Mouse (Mus musculus) liver, embryonic 16.5 days (tissue): ENCODE results near the gene Hsd17b12. TPM values are rescaled to one million over a fixed set of nuclear protein-coding genes. Genes with fewer than 3 reads are reported as not detected.

Source experiments
- ATAC-seq: fragments of 200-750 bp; cut with Nextera tagmentation; 2 replicates; pipeline ENCODE4 v1.8.0; 2017; ENCODE audit warnings: low read depth, mild to moderate bottlenecking, moderate number of reproducible peaks, moderate library complexity
- H3K27ac ChIP-seq: fragments of 300-500 bp; sonication (generic); 2 replicates; pipeline ENCODE4 v1.5.1; 2014; ENCODE audit warnings: mild to moderate bottlenecking, low read length
- H3K27me3 ChIP-seq: fragments of 300-500 bp; sonication (generic); 2 replicates; pipeline ENCODE4 v1.6.1; 2014; ENCODE audit warnings: low read depth, low read length, mixed read lengths; ENCODE audit not compliant: control insufficient read depth, insufficient read depth
- H3K36me3 ChIP-seq: fragments of 300-500 bp; sonication (generic); 2 replicates; pipeline ENCODE4 v1.6.1; 2014; ENCODE audit warnings: mild to moderate bottlenecking; ENCODE audit not compliant: control insufficient read depth, insufficient read depth
- H3K4me1 ChIP-seq: fragments of 300-500 bp; sonication (generic); 2 replicates; pipeline ENCODE4 v1.6.1; 2014; ENCODE audit warnings: low read depth, low read length, mixed read lengths; ENCODE audit not compliant: control insufficient read depth
- H3K4me2 ChIP-seq: fragments of 300-500 bp; sonication (generic); 2 replicates; pipeline ENCODE4 v1.6.1; 2014; ENCODE audit warnings: low read depth, low read length, mixed read lengths
- H3K4me3 ChIP-seq: fragments of 300-500 bp; sonication (generic); 2 replicates; pipeline ENCODE4 v1.5.1; 2014; ENCODE audit warnings: low read depth, mild to moderate bottlenecking, low read length
- H3K9ac ChIP-seq: fragments of 300-500 bp; sonication (generic); 2 replicates; pipeline ENCODE4 v1.6.1; 2014; ENCODE audit warnings: low read depth, low read length
- H3K9me3 ChIP-seq: fragments of 300-500 bp; sonication (generic); replicated peaks from 2 replicates; pipeline ENCODE4 v1.6.1; 2016; ENCODE audit warnings: low read length; ENCODE audit not compliant: control insufficient read depth
- WGBS: fragments of 180-500 bp; shearing (Covaris S2); extraction: QIAGEN DNeasy Blood & Tissue Kit; methylation state at CpG from one replicate; pipeline ENCODE4 v1.1.7; 2014; ENCODE audit not compliant: insufficient replicate concordance; 5-methylcytosine and 5-hydroxymethylcytosine counted together
- microRNA-seq: library from miRNA; unstranded; fragments of <30 nt; microRNA quantifications from one replicate; pipeline ENCODE4, GENCODE M21; 2016
- polyA plus RNA-seq: library from polyadenylated mRNA; unstranded; fragments of >200 nt; fragmentation: Nextera tagmentation; extraction: Ambion mirVana; gene quantifications from 2 replicates; pipeline ENCODE4 v1.2.1, GENCODE M21; 2015

Gene Hsd17b12
- polyA plus RNA-seq, 1 experiment from 2014 or later: 78.6 TPM

- Histone ChIP-seq H3K4me1 (no peaks in the 10 kb centered on the region), H3K27ac (no peak overlapping the region), H3K36me3 (peaks cover 8% of the 10 kb centered on the region), H3K4me3 (no peak overlapping the region), H3K9me3 (no peaks in the 10 kb centered on the region), H3K4me2 (no peak overlapping the region), H3K27me3 (no peaks in the 10 kb centered on the region), H3K9ac (no peak overlapping the region)
- no peak for ATAC-seq
- 80% methylated on average over 6 of the region's 6 CpGs for WGBS
These were observed 156.4 kb downstream of the Hsd17b12 start for GRCm38 (mm10) chr2:94001411-94001810.

GRCm38 (mm10) chr2:93996254-93996653, 161.5 kb downstream of the Hsd17b12 start, which contains the start of gene Gm27027:
Gene Gm27027, minus strand, starts transcription at chr2:93996354.
- WGBS: 80% methylated on average over 6 of the region's 6 CpGs

GRCm38 (mm10) chr2:93992810-93993209, 165.0 kb downstream of the Hsd17b12 start:
- Histone ChIP-seq H3K27ac (no peak overlapping the region), H3K4me3 (no peak overlapping the region), H3K36me3 (peaks cover 2% of the 10 kb centered on the region), H3K9ac (no peak overlapping the region), H3K4me1 (no peaks in the 10 kb centered on the region), H3K9me3 (no peaks in the 10 kb centered on the region), H3K4me2 (no peak overlapping the region), H3K27me3 (no peaks in the 10 kb centered on the region)
- ATAC-seq: no peak
- 61% methylated on average over 3 of the region's 3 CpGs for WGBS

More at GRCm38 (mm10) chr2:93996254-93996653, 161.5 kb downstream of the Hsd17b12 start, which contains the start of gene Gm27027:
- Histone ChIP-seq H3K27me3 (no peaks in the 10 kb centered on the region), H3K4me3 (no peak within 1 kb of the TSS), H3K9ac (no peak within 1 kb of the TSS), H3K27ac (no peak within 1 kb of the TSS), H3K9me3 (no peaks in the 10 kb centered on the region), H3K36me3 (peaks cover 2% of the 10 kb centered on the region; the same call in 1 of the 2 replicates), H3K4me2 (no peak within 1 kb of the TSS), H3K4me1 (no peaks in the 10 kb centered on the region)
- no peak for ATAC-seq

GRCm38 (mm10) chr2:93992259-93992658, 165.5 kb downstream of the Hsd17b12 start:
- WGBS: 60% methylated on average over 5 of the region's 5 CpGs
- Histone ChIP-seq H3K4me3 (no peak overlapping the region), H3K4me2 (no peak overlapping the region), H3K4me1 (no peaks in the 10 kb centered on the region), H3K9me3 (no peaks in the 10 kb centered on the region), H3K9ac (no peak overlapping the region), H3K27me3 (no peaks in the 10 kb centered on the region), H3K27ac (no peak overlapping the region), H3K36me3 (peaks cover 2% of the 10 kb centered on the region)
- ATAC-seq: no peak

GRCm38 (mm10) chr2:93991336-93991735, 166.4 kb downstream of the Hsd17b12 start:
- Histone ChIP-seq H3K4me2 (no peak overlapping the region), H3K4me1 (no peaks in the 10 kb centered on the region), H3K9ac (no peak overlapping the region), H3K9me3 (no peaks in the 10 kb centered on the region), H3K4me3 (no peak overlapping the region), H3K36me3 (no peaks in the 10 kb centered on the region; the same call in none of the 2 replicates), H3K27me3 (no peaks in the 10 kb centered on the region), H3K27ac (no peak overlapping the region)
- no peak for ATAC-seq
- WGBS: 54% methylated on average over 3 of the region's 3 CpGs

GRCm38 (mm10) chr2:93988440-93988839, 169.3 kb downstream of the Hsd17b12 start:
- H3K9ac ChIP-seq: no peak overlapping the region
- no peak overlapping the region for H3K4me2 ChIP-seq
- no peaks in the 10 kb centered on the region for H3K4me1 ChIP-seq
- H3K27ac ChIP-seq: no peak overlapping the region
- H3K4me3 ChIP-seq: no peak overlapping the region
- ATAC-seq: no peak
- H3K9me3 ChIP-seq: no peaks in the 10 kb centered on the region
- no peaks in the 10 kb centered on the region for H3K27me3 ChIP-seq
- H3K36me3 ChIP-seq: no peaks in the 10 kb centered on the region; the same call in none of the 2 replicates
- 77% methylated on average over 2 of the region's 2 CpGs for WGBS

Small RNAs within 50 kb of the gene (microRNA-seq; reads per million reads assigned to microRNA genes)
- gene Gm23630: not detected

Other genes starting within 250 kb of the Hsd17b12 start
- 1.2 and 1.7 TPM in 2 replicates for gene Gm13889, start 200.8 kb downstream of the Hsd17b12 start, polyA plus RNA-seq
- gene Gm27027, start 161.6 kb downstream of the Hsd17b12 start, polyA plus RNA-seq: not detected in 2 replicates
- gene Alkbh3, start 147.2 kb downstream of the Hsd17b12 start, polyA plus RNA-seq: 26.0 and 28.0 TPM in 2 replicates
- 7.1 and 7.6 TPM in 2 replicates for gene Ttc17, start 248.7 kb upstream of the Hsd17b12 start, polyA plus RNA-seq